Mouse (Mus musculus): ENCODE measurements around the gene Stat6. TPM values are rescaled to one million over a fixed set of nuclear protein-coding genes. Genes with fewer than 3 reads are reported as not detected.
"Not testable (repeated sequence)": the region's sequence is repeated elsewhere in the genome, so short reads cannot be mapped to it uniquely, and the experiment has no call there.

The Stat6 gene
- polyA plus RNA-seq, 1 experiment from 2014 or later: 28.5 TPM

- WGBS: 73% methylated on average over 16 of the region's 16 CpGs
- DNase-seq (ENCODE audit: low spot score) (no peak), ATAC-seq (replicated peaks; ENCODE audit: low FRiP score, low TSS enrichment, low read depth) (no peak)
- no peak overlapping the region for H3K4me3 ChIP-seq (ENCODE audit: low read depth, low read length)
- no peaks in the 10 kb centered on the region for H3K27me3 ChIP-seq (replicated peaks; ENCODE audit: control insufficient read depth, insufficient read depth, low read length)
- no peak overlapping the region for H3K4me2 ChIP-seq (ENCODE audit: low read length)
- H3K27ac ChIP-seq (ENCODE audit: low read depth): no peak overlapping the region
- no peaks in the 10 kb centered on the region for H3K9me3 ChIP-seq (ENCODE audit: control insufficient read depth, low read length)
- H3K9ac ChIP-seq (ENCODE audit: low read length): no peak overlapping the region
- H3K4me1 ChIP-seq (replicated peaks; ENCODE audit: control insufficient read depth, insufficient read depth, low read length): 0 out of 2 replicates have a peak, but pooled peaks cover 2% of the 10 kb centered on the region
- peaks cover 65% of the 10 kb centered on the region for H3K36me3 ChIP-seq (ENCODE audit: control insufficient read depth, insufficient read depth, low read length)
Measured at GRCm38 (mm10) chr10:127654970-127655579, 12.3 kb downstream of the Stat6 start.

DNA sequence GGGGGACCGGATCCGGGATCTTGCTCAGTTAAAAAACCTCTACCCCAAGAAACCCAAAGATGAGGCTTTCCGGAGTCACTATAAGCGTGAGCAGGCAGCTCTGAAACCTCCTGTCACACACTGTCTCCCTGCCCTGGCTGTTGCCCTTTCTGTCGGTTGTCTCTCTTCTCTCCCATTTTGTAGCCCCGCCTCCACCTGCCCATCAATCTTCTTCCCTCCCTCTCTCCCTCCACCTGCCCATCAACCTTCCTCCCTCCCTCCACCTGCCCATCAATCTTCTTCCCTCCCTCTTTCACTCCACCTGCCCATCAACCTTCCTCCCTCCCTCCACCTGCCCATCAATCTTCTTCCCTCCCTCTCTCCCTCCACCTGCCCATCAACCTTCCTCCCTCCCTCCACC is 14.8 kb downstream of the Stat6 start:
- H3K4me2 ChIP-seq (ENCODE audit: low read length); DNase-seq (ENCODE audit: low spot score); ATAC-seq (replicated peaks; ENCODE audit: low FRiP score, low TSS enrichment, low read depth); H3K9ac ChIP-seq (ENCODE audit: low read length); H3K27ac ChIP-seq (ENCODE audit: low read depth); H3K27me3 ChIP-seq (replicated peaks; ENCODE audit: control insufficient read depth, insufficient read depth, low read length); H3K4me3 ChIP-seq (ENCODE audit: low read depth, low read length); H3K9me3 ChIP-seq (ENCODE audit: control insufficient read depth, low read length): not testable (repeated sequence)
- Histone ChIP-seq H3K36me3 (ENCODE audit: control insufficient read depth, insufficient read depth, low read length) (peaks cover 53% of the 10 kb centered on the region), H3K4me1 (replicated peaks; ENCODE audit: control insufficient read depth, insufficient read depth, low read length) (peaks cover 17% of the 10 kb centered on the region)
- WGBS: 56% methylated on average over 6 of the region's 6 CpGs

DNA sequence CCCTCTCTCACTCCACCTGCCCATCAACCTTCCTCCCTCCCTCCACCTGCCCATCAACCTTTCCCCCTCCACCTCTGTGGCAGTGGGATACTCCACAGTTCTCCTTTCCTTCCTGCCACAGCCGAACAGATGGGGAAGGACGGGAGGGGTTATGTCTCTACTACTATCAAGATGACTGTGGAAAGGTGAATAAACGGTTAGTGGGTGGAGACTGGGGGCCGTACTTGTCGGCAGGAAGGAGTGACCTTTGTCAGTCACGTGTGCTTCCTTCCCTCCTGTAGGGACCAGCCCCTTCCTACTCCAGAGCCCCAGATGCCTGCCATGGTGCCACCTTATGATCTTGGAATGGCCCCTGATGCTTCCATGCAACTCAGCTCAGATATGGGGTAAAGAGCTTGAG is 15.3 kb downstream of the Stat6 start:
- Histone ChIP-seq H3K9ac (ENCODE audit: low read length) (no peak overlapping the region), H3K9me3 (ENCODE audit: control insufficient read depth, low read length) (no peaks in the 10 kb centered on the region), H3K27ac (ENCODE audit: low read depth) (no peak overlapping the region), H3K36me3 (ENCODE audit: control insufficient read depth, insufficient read depth, low read length) (peaks cover 53% of the 10 kb centered on the region), H3K4me1 (replicated peaks; ENCODE audit: control insufficient read depth, insufficient read depth, low read length) (peaks cover 22% of the 10 kb centered on the region), H3K4me3 (ENCODE audit: low read depth, low read length) (0 out of 2 replicates have a peak overlapping the region, but pooled peaks have one; percentile 11), H3K27me3 (replicated peaks; ENCODE audit: control insufficient read depth, insufficient read depth, low read length) (no peaks in the 10 kb centered on the region), H3K4me2 (ENCODE audit: low read length) (peak overlapping the region; percentile 30)
- ATAC-seq (replicated peaks; ENCODE audit: low FRiP score, low TSS enrichment, low read depth) (peak; percentile 45), DNase-seq (ENCODE audit: low spot score) (no peak)
- WGBS: 17% methylated on average over 6 of the region's 6 CpGs

GRCm38 (mm10) chr10:127659551-127659950 is 16.8 kb downstream of the Stat6 start:
- no peaks in the 10 kb centered on the region for H3K9me3 ChIP-seq (ENCODE audit: control insufficient read depth, low read length)
- no peaks in the 10 kb centered on the region for H3K27me3 ChIP-seq (replicated peaks; ENCODE audit: control insufficient read depth, insufficient read depth, low read length)
- peaks cover 36% of the 10 kb centered on the region for H3K4me1 ChIP-seq (replicated peaks; ENCODE audit: control insufficient read depth, insufficient read depth, low read length)
- 54% methylated on average over 1 of the region's 1 CpGs for WGBS
- H3K36me3 ChIP-seq (ENCODE audit: control insufficient read depth, insufficient read depth, low read length): peaks cover 52% of the 10 kb centered on the region
- no peak overlapping the region for H3K4me2 ChIP-seq (ENCODE audit: low read length)
- no peak overlapping the region for H3K4me3 ChIP-seq (ENCODE audit: low read depth, low read length)
- H3K9ac ChIP-seq (ENCODE audit: low read length): no peak overlapping the region
- ATAC-seq (replicated peaks; ENCODE audit: low FRiP score, low TSS enrichment, low read depth) (no peak), DNase-seq (ENCODE audit: low spot score) (no peak)
- no peak overlapping the region for H3K27ac ChIP-seq (ENCODE audit: low read depth)

DNA sequence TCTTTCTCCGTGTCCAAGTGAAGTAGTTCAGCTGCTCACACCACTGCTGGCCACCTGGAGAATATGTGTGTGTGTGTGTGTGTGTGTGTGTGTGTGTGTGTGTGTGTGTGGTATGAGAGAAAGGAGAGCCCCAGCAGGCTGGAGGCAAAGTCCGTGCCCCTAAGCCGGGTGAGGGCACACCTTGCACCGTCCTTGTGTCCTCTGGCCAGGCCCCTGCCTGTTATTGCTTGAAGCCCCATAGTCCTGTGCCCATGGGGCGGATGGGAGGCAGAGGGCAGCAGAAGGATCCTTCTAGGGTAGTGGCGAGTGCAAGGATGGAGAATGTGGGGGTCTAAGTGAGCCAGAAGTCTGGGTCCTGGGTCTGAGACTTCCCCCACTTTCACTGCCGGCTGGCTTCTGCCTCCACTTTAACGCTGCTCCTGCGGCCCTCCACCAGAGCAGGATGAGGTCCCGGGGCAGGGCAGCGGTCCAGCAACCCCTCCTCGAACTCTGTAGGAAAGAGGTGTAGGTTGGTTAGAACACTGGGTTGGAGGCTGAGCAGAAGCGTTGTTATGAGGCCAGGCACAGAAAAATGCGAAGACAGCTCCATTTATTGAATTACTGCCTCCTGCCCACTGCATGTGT is 18.6 kb downstream of the Stat6 start:
- H3K4me2 ChIP-seq (ENCODE audit: low read length): peak overlapping the region; percentile 44
- no peak overlapping the region; the same call in 1 of the 2 replicates for H3K9ac ChIP-seq (ENCODE audit: low read length)
- peaks cover 4% of the 10 kb centered on the region; the same call in 1 of the 2 replicates for H3K27me3 ChIP-seq (replicated peaks; ENCODE audit: control insufficient read depth, insufficient read depth, low read length)
- peaks cover 51% of the 10 kb centered on the region for H3K4me1 ChIP-seq (replicated peaks; ENCODE audit: control insufficient read depth, insufficient read depth, low read length)
- ATAC-seq (replicated peaks; ENCODE audit: low FRiP score, low TSS enrichment, low read depth) (no peak), DNase-seq (ENCODE audit: low spot score) (no peak)
- peak overlapping the region; percentile 24 for H3K4me3 ChIP-seq (ENCODE audit: low read depth, low read length)
- 17% methylated on average over 14 of the region's 14 CpGs for WGBS
- peaks cover 40% of the 10 kb centered on the region for H3K36me3 ChIP-seq (ENCODE audit: control insufficient read depth, insufficient read depth, low read length)
- no peaks in the 10 kb centered on the region for H3K9me3 ChIP-seq (ENCODE audit: control insufficient read depth, low read length)
- peak overlapping the region; percentile 69 for H3K27ac ChIP-seq (ENCODE audit: low read depth)

DNA sequence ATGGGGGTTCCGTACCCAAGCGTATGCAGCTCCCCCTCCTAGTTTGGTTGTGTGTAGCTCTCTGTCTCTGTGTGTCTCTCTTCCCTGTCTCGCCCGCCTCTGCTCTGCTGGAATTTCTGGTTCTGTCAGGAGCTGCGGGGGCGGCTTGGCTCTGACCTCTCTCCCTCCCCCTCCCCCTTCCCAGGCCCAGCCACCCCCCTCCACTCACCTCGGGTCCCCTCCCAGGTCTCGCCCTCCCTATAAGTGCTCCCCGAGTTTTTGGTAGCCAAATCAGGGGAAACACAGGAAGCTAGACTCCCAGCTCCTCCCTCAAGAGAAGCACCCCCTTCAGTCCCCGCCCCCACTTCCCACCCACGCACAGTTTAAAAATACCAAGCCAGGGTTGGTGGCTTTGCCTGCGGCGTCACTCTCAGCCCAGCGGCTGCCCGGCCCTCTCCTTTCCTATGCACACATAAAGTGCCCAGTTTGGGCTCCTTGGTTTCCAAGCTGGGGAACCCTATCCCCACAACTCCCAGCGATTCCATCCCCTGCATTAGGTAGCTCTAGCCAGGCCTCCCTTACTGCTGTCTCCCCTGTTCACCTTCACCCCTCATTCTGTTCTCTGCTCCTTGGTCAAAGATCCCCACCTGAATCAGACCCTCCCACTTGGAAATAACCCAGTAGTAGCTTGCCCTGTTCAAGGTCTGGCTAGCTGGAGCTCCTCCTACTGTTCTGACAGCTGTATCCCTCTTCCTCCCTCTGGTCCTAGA is 19.3 kb downstream of the Stat6 start:
- H3K27me3 ChIP-seq (replicated peaks; ENCODE audit: control insufficient read depth, insufficient read depth, low read length): peaks cover 4% of the 10 kb centered on the region; the same call in 1 of the 2 replicates
- peak; percentile 76 for DNase-seq (ENCODE audit: low spot score)
- no peaks in the 10 kb centered on the region for H3K9me3 ChIP-seq (ENCODE audit: control insufficient read depth, low read length)
- peaks cover 52% of the 10 kb centered on the region for H3K4me1 ChIP-seq (replicated peaks; ENCODE audit: control insufficient read depth, insufficient read depth, low read length)
- no peak overlapping the region; the same call in 1 of the 2 replicates for H3K9ac ChIP-seq (ENCODE audit: low read length)
- WGBS: 3% methylated on average over 16 of the region's 16 CpGs
- peak; percentile 16 for ATAC-seq (replicated peaks; ENCODE audit: low FRiP score, low TSS enrichment, low read depth)
- H3K4me2 ChIP-seq (ENCODE audit: low read length): peak overlapping the region; percentile 44
- peaks cover 36% of the 10 kb centered on the region for H3K36me3 ChIP-seq (ENCODE audit: control insufficient read depth, insufficient read depth, low read length)
- H3K27ac ChIP-seq (ENCODE audit: low read depth): peak overlapping the region; percentile 69
- peak overlapping the region; percentile 24 for H3K4me3 ChIP-seq (ENCODE audit: low read depth, low read length)

GRCm38 (mm10) chr10:127662666-127663253 is 20.0 kb downstream of the Stat6 start:
- ATAC-seq (replicated peaks; ENCODE audit: low FRiP score, low TSS enrichment, low read depth) (no peak), DNase-seq (ENCODE audit: low spot score) (no peak)
- Histone ChIP-seq H3K4me2 (ENCODE audit: low read length) (peak overlapping the region; percentile 44), H3K36me3 (ENCODE audit: control insufficient read depth, insufficient read depth, low read length) (peaks cover 32% of the 10 kb centered on the region; the same call in 1 of the 2 replicates), H3K9ac (ENCODE audit: low read length) (no peak overlapping the region), H3K27ac (ENCODE audit: low read depth) (peak overlapping the region; percentile 69), H3K4me3 (ENCODE audit: low read depth, low read length) (no peak overlapping the region), H3K27me3 (replicated peaks; ENCODE audit: control insufficient read depth, insufficient read depth, low read length) (peaks cover 4% of the 10 kb centered on the region; the same call in 1 of the 2 replicates), H3K9me3 (ENCODE audit: control insufficient read depth, low read length) (no peaks in the 10 kb centered on the region), H3K4me1 (replicated peaks; ENCODE audit: control insufficient read depth, insufficient read depth, low read length) (peaks cover 59% of the 10 kb centered on the region)
- 26% methylated on average over 19 of the region's 19 CpGs for WGBS

- WGBS: 26% methylated on average over 5 of the region's 5 CpGs
- DNase-seq (ENCODE audit: low spot score) (no peak), ATAC-seq (replicated peaks; ENCODE audit: low FRiP score, low TSS enrichment, low read depth) (no peak)
- peaks cover 67% of the 10 kb centered on the region for H3K4me1 ChIP-seq (replicated peaks; ENCODE audit: control insufficient read depth, insufficient read depth, low read length)
- no peak overlapping the region for H3K27ac ChIP-seq (ENCODE audit: low read depth)
- H3K9ac ChIP-seq (ENCODE audit: low read length): no peak overlapping the region
- peaks cover 29% of the 10 kb centered on the region; the same call in 1 of the 2 replicates for H3K36me3 ChIP-seq (ENCODE audit: control insufficient read depth, insufficient read depth, low read length)
- peak overlapping the region; percentile 85 for H3K4me2 ChIP-seq (ENCODE audit: low read length)
- H3K9me3 ChIP-seq (ENCODE audit: control insufficient read depth, low read length): no peaks in the 10 kb centered on the region
- H3K4me3 ChIP-seq (ENCODE audit: low read depth, low read length): no peak overlapping the region
- H3K27me3 ChIP-seq (replicated peaks; ENCODE audit: control insufficient read depth, insufficient read depth, low read length): peaks cover 4% of the 10 kb centered on the region; the same call in 1 of the 2 replicates
Measured at GRCm38 (mm10) chr10:127663590-127663989, 20.8 kb downstream of the Stat6 start.

All from intestine, embryonic 14.5 days (tissue).